Mouse (Mus musculus) kidney, postnatal 0 days (tissue): ENCODE results near the gene Nav3. TPM values are rescaled to one million over a fixed set of nuclear protein-coding genes. Genes with fewer than 3 reads are reported as not detected.

Source experiments
- ATAC-seq: fragments of 200-750 bp; cut with Nextera tagmentation; replicated peaks from 2 replicates; pipeline ENCODE4 v1.8.0; 2017; ENCODE audit warnings: low read depth, moderate number of reproducible peaks, moderate TSS enrichment, moderate library complexity; ENCODE audit not compliant: low FRiP score
- DNase-seq: peaks from one replicate; pipeline ENCODE4 v3.0.0-alpha.2; 2016; ENCODE audit warnings: low spot score
- H3K27ac ChIP-seq: fragments of 300-500 bp; sonication (generic); 2 replicates; pipeline ENCODE4 v1.5.1; 2014; ENCODE audit warnings: mild to moderate bottlenecking
- H3K27me3 ChIP-seq: fragments of 300-500 bp; sonication (generic); 2 replicates; pipeline ENCODE4 v1.6.1; 2014; ENCODE audit warnings: low read length, mixed read lengths; ENCODE audit not compliant: insufficient read depth
- H3K36me3 ChIP-seq: fragments of 300-500 bp; sonication (generic); 2 replicates; pipeline ENCODE4 v1.6.1; 2014; ENCODE audit warnings: low read length, mixed read lengths; ENCODE audit not compliant: insufficient read depth
- H3K4me1 ChIP-seq: fragments of 300-500 bp; sonication (generic); replicated peaks from 2 replicates; pipeline ENCODE4 v1.6.1; 2014; ENCODE audit warnings: antibody characterized with exemption, low read length, mixed read lengths; ENCODE audit not compliant: insufficient read depth
- H3K4me2 ChIP-seq: fragments of 300-500 bp; sonication (generic); 2 replicates; pipeline ENCODE4 v1.6.1; 2014; ENCODE audit warnings: mild to moderate bottlenecking, low read length, moderate library complexity, mixed read lengths
- H3K4me3 ChIP-seq: fragments of 300-500 bp; sonication (generic); replicated peaks from 2 replicates; pipeline ENCODE4 v1.5.1; 2014; ENCODE audit warnings: low read depth, low read length
- H3K9ac ChIP-seq: fragments of 300-500 bp; sonication (generic); 2 replicates; pipeline ENCODE4 v1.6.1; 2014; ENCODE audit warnings: low read depth, low read length
- H3K9me3 ChIP-seq: fragments of 300-500 bp; sonication (generic); replicated peaks from 2 replicates; pipeline ENCODE4 v1.6.1; 2016; ENCODE audit warnings: low read length, inconsistent platforms, mixed read lengths
- CTCF ChIP-seq: IDR thresholded peaks from 2 replicates; pipeline ENCODE4 v1.5.1; 2016; ENCODE audit warnings: antibody characterized with exemption, low read depth, mild to moderate bottlenecking, moderate library complexity
- WGBS: fragments of 180-500 bp; shearing (Covaris S2); extraction: QIAGEN DNeasy Blood & Tissue Kit; methylation state at CpG from one replicate; pipeline ENCODE4 v1.1.7; 2014; 5-methylcytosine and 5-hydroxymethylcytosine counted together
- polyA plus RNA-seq: library from polyadenylated mRNA; unstranded; fragments of >200 nt; fragmentation: Nextera tagmentation; extraction: Ambion mirVana; gene quantifications from 2 replicates; pipeline ENCODE4 v1.2.1, GENCODE M21; 2015

Gene Nav3
- polyA plus RNA-seq, 1 experiment from 2014 or later = 6.0 TPM

DNA sequence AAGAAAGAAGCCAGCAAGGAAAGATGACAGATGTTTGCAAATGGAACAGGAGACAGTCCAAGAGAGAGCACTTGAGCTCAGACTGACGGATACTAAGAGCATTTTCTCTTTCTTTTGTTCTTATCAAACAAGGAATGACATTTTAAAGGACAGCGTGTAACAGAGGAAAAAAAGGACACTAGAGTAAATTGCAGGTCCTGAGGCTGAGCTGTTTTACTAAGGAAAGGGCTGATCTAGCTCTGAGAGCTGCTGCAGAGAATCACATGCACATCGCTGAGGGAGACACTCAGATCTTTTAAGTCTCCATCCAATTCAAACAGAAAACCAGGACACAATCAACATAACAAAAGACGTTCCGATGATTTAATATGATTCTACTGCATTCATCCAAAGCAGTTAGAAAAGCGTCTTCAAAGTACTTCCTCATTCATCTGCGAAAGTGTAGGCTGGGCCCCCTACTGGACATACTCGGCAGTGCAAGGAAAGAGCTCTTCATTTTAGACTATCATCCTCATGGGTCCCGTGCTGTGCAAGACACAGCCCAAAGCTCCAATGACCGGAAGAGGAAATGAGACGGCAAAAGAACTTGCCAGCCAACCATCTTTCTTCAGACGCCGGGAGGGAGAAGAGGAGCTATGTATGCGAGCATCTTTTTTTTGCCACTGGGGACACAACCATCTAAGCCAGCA lies 791.2 kb downstream of the Nav3 start:
- Histone ChIP-seq H3K4me2 (no peak overlapping the region), H3K27ac (no peak overlapping the region), H3K27me3 (no peaks in the 10 kb centered on the region), H3K36me3 (no peaks in the 10 kb centered on the region), H3K9me3 (no peaks in the 10 kb centered on the region), H3K4me1 (no peaks in the 10 kb centered on the region), H3K9ac (no peak overlapping the region), H3K4me3 (no peak overlapping the region)
- WGBS = 33% methylated on average over 14 of the region's 14 CpGs
- DNase-seq = peak; percentile 83
- TF ChIP-seq CTCF = peak; percentile 88
- no peak; the same call in 1 of the 2 replicates for ATAC-seq

DNA sequence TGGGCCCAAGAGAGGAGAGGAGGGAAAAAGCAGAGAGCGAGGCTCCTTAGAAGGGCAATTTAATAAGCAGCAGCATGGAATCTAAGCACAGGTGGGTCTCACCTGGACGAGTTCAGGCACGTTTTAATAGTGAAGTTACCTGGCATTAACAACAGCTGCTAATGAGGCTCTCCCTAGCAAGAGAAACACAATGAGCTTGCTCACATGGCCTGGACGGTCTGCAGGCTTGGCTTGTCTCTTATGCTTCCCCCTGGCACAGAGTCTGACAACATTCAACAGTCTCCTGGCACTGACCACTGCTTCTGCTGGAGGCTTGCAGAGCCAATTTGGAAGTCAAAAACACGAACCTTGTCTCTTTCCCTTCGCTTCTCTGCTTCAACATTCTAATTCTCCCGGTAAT lies 804.5 kb downstream of the Nav3 start:
- H3K4me1 ChIP-seq = no peaks in the 10 kb centered on the region
- DNase-seq = no peak
- H3K36me3 ChIP-seq = no peaks in the 10 kb centered on the region
- H3K4me3 ChIP-seq = no peak overlapping the region
- TF ChIP-seq CTCF = no peak
- no peaks in the 10 kb centered on the region for H3K9me3 ChIP-seq
- H3K9ac ChIP-seq = no peak overlapping the region
- 66% methylated on average over 7 of the region's 7 CpGs for WGBS
- H3K27me3 ChIP-seq = no peaks in the 10 kb centered on the region
- H3K4me2 ChIP-seq = no peak overlapping the region
- H3K27ac ChIP-seq = no peak overlapping the region
- no peak for ATAC-seq

DNA sequence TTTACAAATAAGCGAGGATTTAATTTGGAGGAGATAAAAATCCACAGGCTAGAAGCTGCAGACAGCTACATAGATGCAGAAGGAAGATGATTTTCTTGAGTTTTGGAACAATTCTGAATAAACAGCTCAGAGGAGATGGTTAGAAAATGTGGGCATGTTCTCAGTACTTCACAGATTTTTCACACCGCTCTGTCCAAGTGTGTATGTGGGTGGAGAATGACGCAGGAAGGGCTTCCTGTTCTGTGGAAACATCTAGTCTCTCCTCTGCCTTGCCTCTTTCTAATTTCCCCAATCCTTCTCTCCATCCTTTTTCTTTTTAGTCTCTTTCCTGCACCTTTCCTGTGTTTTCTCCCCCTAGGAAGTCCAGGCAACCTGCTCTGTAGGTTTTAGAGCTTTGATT lies 812.4 kb downstream of the Nav3 start:
- WGBS = 92% methylated on average over 3 of the region's 3 CpGs
- H3K27me3 ChIP-seq = no peaks in the 10 kb centered on the region
- H3K36me3 ChIP-seq = no peaks in the 10 kb centered on the region
- ATAC-seq (no peak), DNase-seq (no peak)
- no peaks in the 10 kb centered on the region for H3K9me3 ChIP-seq
- no peak overlapping the region for H3K27ac ChIP-seq
- H3K9ac ChIP-seq = no peak overlapping the region
- no peak for TF ChIP-seq CTCF
- no peak overlapping the region for H3K4me2 ChIP-seq
- no peaks in the 10 kb centered on the region for H3K4me1 ChIP-seq
- H3K4me3 ChIP-seq = no peak overlapping the region

DNA sequence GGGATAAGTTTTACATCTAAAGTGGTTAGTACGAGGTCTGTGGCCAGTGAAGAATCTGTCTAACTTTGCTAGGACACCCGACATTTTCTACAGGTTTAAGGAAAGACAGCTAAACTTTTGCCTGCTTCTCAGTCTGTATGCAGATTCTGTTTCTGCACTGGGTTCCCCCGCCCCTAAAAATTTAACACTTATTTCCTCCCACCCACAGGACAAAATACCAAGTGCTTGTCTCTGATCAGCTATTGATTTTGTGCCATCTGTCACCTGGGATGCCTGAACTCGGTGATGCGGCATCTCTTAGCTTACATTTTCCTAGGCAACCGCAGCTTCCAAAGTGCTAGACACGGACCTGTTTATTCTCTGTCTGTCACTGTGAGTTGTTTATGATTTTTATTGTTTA lies 814.2 kb downstream of the Nav3 start:
- no peaks in the 10 kb centered on the region for H3K36me3 ChIP-seq
- DNase-seq = no peak

DNA sequence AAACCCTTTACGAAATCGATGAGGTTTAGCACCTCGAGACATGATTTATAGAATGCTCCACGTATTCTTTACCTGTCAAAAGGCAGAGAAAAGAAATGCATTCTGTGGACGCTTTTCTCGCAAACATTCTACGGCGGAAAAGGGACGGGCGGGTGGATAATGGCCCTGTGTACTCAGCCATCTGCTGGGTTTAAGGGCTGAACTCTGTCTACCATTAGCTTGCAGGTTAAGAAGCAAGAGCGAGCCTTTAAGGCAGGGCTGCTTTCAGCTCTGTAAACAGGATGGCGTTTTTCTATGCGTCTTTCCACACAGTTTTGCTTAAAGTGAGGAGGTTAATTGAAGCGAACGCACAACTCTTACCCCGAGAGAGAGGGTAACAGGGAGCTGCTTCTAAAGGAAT lies 818.3 kb downstream of the Nav3 start:
- no peak overlapping the region for H3K4me2 ChIP-seq
- no peak for ATAC-seq
- H3K27ac ChIP-seq = no peak overlapping the region
- DNase-seq = no peak
- no peaks in the 10 kb centered on the region for H3K4me1 ChIP-seq
- no peaks in the 10 kb centered on the region for H3K27me3 ChIP-seq
- no peaks in the 10 kb centered on the region for H3K36me3 ChIP-seq
- no peak for TF ChIP-seq CTCF
- H3K9ac ChIP-seq = no peak overlapping the region
- no peak overlapping the region for H3K4me3 ChIP-seq
- 75% methylated on average over 16 of the region's 16 CpGs for WGBS
- H3K9me3 ChIP-seq = no peaks in the 10 kb centered on the region

More for the DNA sequence above, 814.2 kb downstream of the Nav3 start:
- TF ChIP-seq CTCF = no peak
- no peaks in the 10 kb centered on the region for H3K9me3 ChIP-seq
- no peak overlapping the region for H3K27ac ChIP-seq
- 90% methylated on average over 7 of the region's 7 CpGs for WGBS
- no peaks in the 10 kb centered on the region for H3K27me3 ChIP-seq
- ATAC-seq = no peak
- no peaks in the 10 kb centered on the region for H3K4me1 ChIP-seq
- no peak overlapping the region for H3K9ac ChIP-seq
- no peak overlapping the region for H3K4me2 ChIP-seq
- H3K4me3 ChIP-seq = no peak overlapping the region
